Mouse (Mus musculus) midbrain, embryonic 16.5 days (tissue): ENCODE data around the gene Ifrd1. TPM values are rescaled to one million over a fixed set of nuclear protein-coding genes. Genes with fewer than 3 reads are reported as not detected.

Source experiments
- ATAC-seq: fragments of 200-750 bp; cut with Nextera tagmentation; 2 replicates; pipeline ENCODE4 v1.8.0; 2017; ENCODE audit warnings: moderate TSS enrichment
- H3K27ac ChIP-seq: fragments of 300-500 bp; sonication (generic); 2 replicates; pipeline ENCODE4 v1.5.1; 2014; ENCODE audit warnings: mild to moderate bottlenecking, low read length, mixed read lengths
- H3K27me3 ChIP-seq: fragments of 300-500 bp; sonication (generic); 2 replicates; pipeline ENCODE4 v1.6.1; 2014; ENCODE audit warnings: low read depth, low read length, mixed read lengths; ENCODE audit not compliant: control insufficient read depth, insufficient read depth
- H3K36me3 ChIP-seq: fragments of 300-500 bp; sonication (generic); 2 replicates; pipeline ENCODE4 v1.6.1; 2014; ENCODE audit warnings: mild to moderate bottlenecking, low read length, moderate library complexity, mixed read lengths; ENCODE audit not compliant: control insufficient read depth, insufficient read depth
- H3K4me1 ChIP-seq: fragments of 300-500 bp; sonication (generic); 2 replicates; pipeline ENCODE4 v1.6.1; 2014; ENCODE audit warnings: mild to moderate bottlenecking, low read length, mixed read lengths; ENCODE audit not compliant: control insufficient read depth, insufficient read depth
- H3K4me2 ChIP-seq: fragments of 300-500 bp; sonication (generic); 2 replicates; pipeline ENCODE4 v1.6.1; 2014; ENCODE audit warnings: mild to moderate bottlenecking, low read length, mixed read lengths
- H3K4me3 ChIP-seq: fragments of 300-500 bp; sonication (generic); 2 replicates; pipeline ENCODE4 v1.5.1; 2014; ENCODE audit warnings: low read depth, mild to moderate bottlenecking, low read length, moderate library complexity, mixed read lengths
- H3K9ac ChIP-seq: fragments of 300-500 bp; sonication (generic); 2 replicates; pipeline ENCODE4 v1.6.1; 2014; ENCODE audit warnings: low read depth, low read length, mixed read lengths
- H3K9me3 ChIP-seq: fragments of 300-500 bp; sonication (generic); replicated peaks from 2 replicates; pipeline ENCODE4 v1.6.1; 2014; ENCODE audit warnings: mild to moderate bottlenecking, low read length, mixed read lengths; ENCODE audit not compliant: control insufficient read depth, poor library complexity, severe bottlenecking
- WGBS: fragments of 180-500 bp; shearing (Covaris S2); extraction: QIAGEN DNeasy Blood & Tissue Kit; methylation state at CpG from one replicate; pipeline ENCODE4 v1.1.7; 2014; 5-methylcytosine and 5-hydroxymethylcytosine counted together
- polyA plus RNA-seq: library from polyadenylated mRNA; unstranded; fragments of >200 nt; fragmentation: Nextera tagmentation; extraction: Ambion mirVana; gene quantifications from 2 replicates; pipeline ENCODE4 v1.2.1, GENCODE M21; 2015

Ifrd1 gene
- polyA plus RNA-seq, 1 experiment from 2014 or later: 181 TPM

DNA sequence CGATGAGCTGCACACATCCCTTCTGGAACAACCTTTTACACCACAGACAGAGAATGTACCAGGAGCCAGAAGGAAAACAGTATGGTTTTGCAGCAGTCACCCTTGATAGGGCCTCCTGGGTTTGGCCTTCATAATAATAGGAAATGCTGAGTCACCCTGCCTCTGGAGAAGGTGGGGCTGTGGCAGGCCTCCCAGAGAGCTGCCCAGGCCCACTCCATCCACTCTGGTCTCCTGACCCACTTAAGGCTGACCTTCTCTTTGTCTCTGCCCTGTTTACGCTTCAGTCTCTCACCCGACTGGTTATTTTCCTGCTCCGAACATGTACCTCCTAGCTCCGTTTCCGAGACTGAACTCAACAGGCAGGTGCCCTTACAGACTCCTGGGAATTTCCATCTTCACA, 328 bp downstream of the Ifrd1 start:
- H3K4me1 ChIP-seq: no peaks in the 10 kb centered on the region; the same call in 1 of the 2 replicates
- H3K4me3 ChIP-seq: no peak overlapping the region
- H3K27ac ChIP-seq: no peak overlapping the region
- no peaks in the 10 kb centered on the region for H3K9me3 ChIP-seq
- 81% methylated on average over 6 of the region's 6 CpGs for WGBS
- no peaks in the 10 kb centered on the region for H3K36me3 ChIP-seq
- H3K27me3 ChIP-seq: no peaks in the 10 kb centered on the region
- ATAC-seq: no peak
- no peak overlapping the region for H3K4me2 ChIP-seq
- no peak overlapping the region for H3K9ac ChIP-seq

DNA sequence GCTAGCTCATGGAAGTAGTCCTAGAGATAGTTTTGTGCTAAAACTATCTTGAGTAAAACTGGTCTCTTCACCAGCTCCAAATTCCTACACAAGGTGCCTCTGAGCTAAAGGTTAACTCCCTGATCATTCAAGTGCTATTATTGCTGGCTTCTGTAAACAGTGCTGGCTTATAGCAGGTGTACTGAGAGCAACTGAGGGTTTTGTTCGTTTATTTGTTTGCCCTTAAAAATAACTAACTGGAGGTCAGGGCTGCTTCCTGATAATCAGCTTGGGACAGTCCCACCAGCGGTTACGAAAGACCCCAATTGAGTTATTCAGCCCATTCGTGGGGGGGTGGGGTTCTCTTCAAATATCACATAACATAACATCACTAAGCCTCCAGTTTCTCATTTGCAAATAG, 920 bp downstream of the Ifrd1 start:
- no peaks in the 10 kb centered on the region; the same call in 1 of the 2 replicates for H3K4me1 ChIP-seq
- H3K36me3 ChIP-seq: no peaks in the 10 kb centered on the region
- no peak overlapping the region for H3K27ac ChIP-seq
- no peak overlapping the region for H3K9ac ChIP-seq
- H3K4me2 ChIP-seq: no peak overlapping the region
- no peaks in the 10 kb centered on the region for H3K27me3 ChIP-seq
- no peaks in the 10 kb centered on the region for H3K9me3 ChIP-seq
- ATAC-seq: no peak
- H3K4me3 ChIP-seq: no peak overlapping the region
- 85% methylated on average over 4 of the region's 4 CpGs for WGBS

- no peaks in the 10 kb centered on the region; the same call in 1 of the 2 replicates for H3K4me1 ChIP-seq
- no peak for ATAC-seq
- WGBS: 84% methylated on average over 7 of the region's 7 CpGs
Observed at GRCm38 (mm10) chr12:40245434-40245970, 2.8 kb downstream of the Ifrd1 start.

DNA sequence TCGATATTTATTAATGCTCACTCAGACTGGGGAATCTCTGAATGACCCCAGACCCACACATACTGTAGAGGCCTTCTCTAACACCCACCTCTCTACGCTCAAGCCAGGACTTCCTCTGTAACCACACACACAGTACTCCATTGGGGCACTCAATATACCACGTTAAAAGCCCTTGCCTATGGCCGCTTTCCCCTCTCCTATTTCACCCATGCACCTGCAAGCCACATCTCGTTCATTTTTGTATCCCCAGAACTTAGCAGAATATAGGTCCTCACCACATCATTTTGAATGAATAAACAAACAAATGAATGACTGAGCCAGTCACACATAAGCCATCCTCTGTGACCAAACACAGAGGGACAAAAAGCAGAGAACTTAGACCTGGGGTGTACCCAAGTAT, 3.4 kb downstream of the Ifrd1 start:
- Histone ChIP-seq H3K4me3 (no peak overlapping the region), H3K27me3 (no peaks in the 10 kb centered on the region), H3K4me1 (no peaks in the 10 kb centered on the region; the same call in 1 of the 2 replicates), H3K36me3 (no peaks in the 10 kb centered on the region), H3K9ac (no peak overlapping the region), H3K4me2 (no peak overlapping the region), H3K9me3 (no peaks in the 10 kb centered on the region), H3K27ac (no peak overlapping the region)
- ATAC-seq: no peak
- 94% methylated on average over 5 of the region's 5 CpGs for WGBS

More at GRCm38 (mm10) chr12:40245434-40245970, 2.8 kb downstream of the Ifrd1 start:
- H3K4me3 ChIP-seq: no peak overlapping the region
- H3K4me2 ChIP-seq: no peak overlapping the region
- H3K27ac ChIP-seq: no peak overlapping the region
- no peaks in the 10 kb centered on the region for H3K36me3 ChIP-seq
- H3K27me3 ChIP-seq: no peaks in the 10 kb centered on the region
- no peaks in the 10 kb centered on the region for H3K9me3 ChIP-seq
- no peak overlapping the region for H3K9ac ChIP-seq

- WGBS: 45% methylated on average over 11 of the region's 11 CpGs
- H3K9me3 ChIP-seq: no peaks in the 10 kb centered on the region
- no peaks in the 10 kb centered on the region for H3K4me1 ChIP-seq
- H3K9ac ChIP-seq: no peak overlapping the region
- no peaks in the 10 kb centered on the region for H3K27me3 ChIP-seq
- no peak overlapping the region for H3K27ac ChIP-seq
- ATAC-seq: no peak
- H3K4me2 ChIP-seq: no peak overlapping the region
- H3K36me3 ChIP-seq: no peaks in the 10 kb centered on the region
- no peak overlapping the region for H3K4me3 ChIP-seq
Observed at GRCm38 (mm10) chr12:40243821-40244221, 4.5 kb downstream of the Ifrd1 start.

GRCm38 (mm10) chr12:40243241-40243640, 5.1 kb downstream of the Ifrd1 start:
- no peak for ATAC-seq
- no peak overlapping the region for H3K27ac ChIP-seq
- 75% methylated on average over 4 of the region's 4 CpGs for WGBS
- no peaks in the 10 kb centered on the region for H3K36me3 ChIP-seq
- H3K4me1 ChIP-seq: no peaks in the 10 kb centered on the region
- no peak overlapping the region for H3K4me3 ChIP-seq
- no peak overlapping the region for H3K9ac ChIP-seq
- no peak overlapping the region for H3K4me2 ChIP-seq
- H3K9me3 ChIP-seq: no peaks in the 10 kb centered on the region
- H3K27me3 ChIP-seq: no peaks in the 10 kb centered on the region

DNA sequence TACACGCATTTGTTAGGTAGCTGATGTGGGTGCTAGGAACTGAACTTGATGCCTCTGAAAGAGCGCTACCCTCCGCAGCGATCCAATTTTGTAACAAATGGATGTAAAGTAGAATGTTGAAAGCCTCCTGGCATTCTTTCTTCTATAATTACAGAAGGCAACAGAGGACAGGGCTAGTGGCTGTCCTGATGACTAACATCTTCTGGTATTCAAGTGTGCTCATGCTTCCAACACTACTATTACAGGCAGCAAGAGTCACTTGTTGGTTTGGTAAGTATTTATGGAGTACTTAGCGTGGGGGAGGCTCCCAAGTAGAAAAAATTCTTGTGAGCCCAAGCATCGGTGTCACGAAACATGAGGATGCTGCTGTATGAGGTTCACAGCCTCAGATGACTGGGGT, 9.1 kb downstream of the Ifrd1 start:
- Histone ChIP-seq H3K27ac (no peak overlapping the region), H3K36me3 (no peaks in the 10 kb centered on the region), H3K9ac (no peak overlapping the region), H3K4me3 (no peak overlapping the region), H3K4me2 (no peak overlapping the region), H3K27me3 (no peaks in the 10 kb centered on the region), H3K9me3 (no peaks in the 10 kb centered on the region), H3K4me1 (no peaks in the 10 kb centered on the region)
- no peak for ATAC-seq
- WGBS: 95% methylated on average over 7 of the region's 7 CpGs

DNA sequence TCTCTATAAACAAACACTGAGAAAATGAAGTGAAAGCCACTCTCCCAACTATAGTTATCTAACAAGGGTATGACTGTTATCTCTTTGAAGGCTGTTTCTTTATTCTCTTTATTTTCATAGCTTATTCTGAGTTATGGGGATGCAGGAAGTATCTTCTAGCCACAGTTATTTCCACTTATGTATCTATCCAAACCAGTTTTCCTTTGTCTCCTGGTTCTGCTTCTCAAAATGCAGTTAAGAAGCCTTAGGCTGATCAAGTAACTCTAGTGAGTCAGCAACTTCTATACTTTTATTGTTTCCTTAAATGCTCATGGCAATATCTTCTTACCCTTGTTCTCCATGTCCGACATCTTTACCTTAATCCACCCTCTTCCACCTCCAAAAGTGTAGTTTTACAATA, 16.1 kb downstream of the Ifrd1 start:
- Histone ChIP-seq H3K9me3 (no peaks in the 10 kb centered on the region), H3K27ac (no peak overlapping the region), H3K27me3 (no peaks in the 10 kb centered on the region), H3K4me3 (no peak overlapping the region), H3K36me3 (no peaks in the 10 kb centered on the region), H3K9ac (no peak overlapping the region), H3K4me1 (no peaks in the 10 kb centered on the region), H3K4me2 (no peak overlapping the region)
- ATAC-seq: no peak
- WGBS: 89% methylated on average over 1 of the region's 1 CpGs

DNA sequence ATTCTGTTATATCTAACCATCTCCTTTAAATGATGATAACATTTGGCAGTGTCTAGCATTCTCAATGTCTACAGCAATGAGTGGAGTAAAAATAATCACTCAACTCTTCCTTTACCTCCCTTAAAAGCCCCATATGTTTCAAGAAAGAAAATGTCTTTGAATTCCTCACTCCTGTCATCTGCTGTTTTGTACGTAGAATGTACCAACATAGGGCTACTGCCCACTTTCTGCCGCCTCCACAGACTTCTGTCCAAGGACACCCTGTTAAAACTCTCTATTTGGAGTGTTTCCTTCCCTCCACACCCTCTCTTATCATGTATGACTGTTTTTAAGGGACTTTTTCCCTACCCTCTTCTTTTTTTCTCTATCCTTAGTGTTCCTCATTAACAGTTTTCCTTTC, 16.7 kb downstream of the Ifrd1 start:
- no peaks in the 10 kb centered on the region for H3K4me1 ChIP-seq
- H3K36me3 ChIP-seq: no peaks in the 10 kb centered on the region
- no peak for ATAC-seq
- H3K27ac ChIP-seq: no peak overlapping the region
- no peak overlapping the region for H3K4me2 ChIP-seq
- no peak overlapping the region for H3K9ac ChIP-seq
- WGBS: 97% methylated on average over 2 of the region's 2 CpGs
- no peaks in the 10 kb centered on the region for H3K9me3 ChIP-seq
- no peaks in the 10 kb centered on the region for H3K27me3 ChIP-seq
- H3K4me3 ChIP-seq: no peak overlapping the region
